Mouse (Mus musculus) 3134 (cell line): ENCODE measurements around the gene Ccdc86.

Experiments
- DNase-seq: peaks from one replicate; pipeline ENCODE4 v3.0.0-alpha.2; 2011; ENCODE audit warnings: low spot score; ENCODE audit not compliant: insufficient read length; ENCODE audit errors: extremely low read depth

Ccdc86 gene

DNA sequence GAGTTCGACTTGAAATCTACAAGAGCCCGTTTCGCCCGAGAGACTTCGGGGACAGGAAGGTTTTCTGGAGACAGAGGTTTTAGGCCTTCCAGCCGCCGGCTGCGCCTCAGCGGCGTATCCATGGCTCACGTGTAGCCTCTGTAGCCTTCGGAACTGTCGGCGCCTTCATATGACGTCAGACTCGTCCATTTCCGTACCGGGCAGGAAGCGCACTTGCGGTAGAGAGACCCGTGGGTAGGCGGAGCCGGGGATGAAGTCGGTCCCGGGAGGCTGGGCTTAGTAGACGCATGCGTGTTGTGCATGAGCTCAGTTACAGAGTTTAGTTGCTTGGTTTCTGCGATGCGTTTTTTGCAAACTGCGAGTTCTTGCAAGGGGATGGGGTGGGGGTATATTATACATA, at the start of gene Ccdc86:
Gene Ccdc86, minus strand, starts transcription at position 155 of the 400 bp plus-strand sequence.
- DNase-seq = peak; percentile 92

- no peak for DNase-seq
These were observed 44.1 kb upstream of the Ccdc86 start, which contains the start of gene Ms4a15 for GRCm38 (mm10) chr19:10993150-10993549. Gene Ms4a15, minus strand, starts transcription at chr19:10993250.

GRCm38 (mm10) chr19:10991911-10992310, 42.8 kb upstream of the Ccdc86 start:
- DNase-seq = peak; percentile 3

GRCm38 (mm10) chr19:10990751-10991150, 41.7 kb upstream of the Ccdc86 start:
- no peak for DNase-seq

DNA sequence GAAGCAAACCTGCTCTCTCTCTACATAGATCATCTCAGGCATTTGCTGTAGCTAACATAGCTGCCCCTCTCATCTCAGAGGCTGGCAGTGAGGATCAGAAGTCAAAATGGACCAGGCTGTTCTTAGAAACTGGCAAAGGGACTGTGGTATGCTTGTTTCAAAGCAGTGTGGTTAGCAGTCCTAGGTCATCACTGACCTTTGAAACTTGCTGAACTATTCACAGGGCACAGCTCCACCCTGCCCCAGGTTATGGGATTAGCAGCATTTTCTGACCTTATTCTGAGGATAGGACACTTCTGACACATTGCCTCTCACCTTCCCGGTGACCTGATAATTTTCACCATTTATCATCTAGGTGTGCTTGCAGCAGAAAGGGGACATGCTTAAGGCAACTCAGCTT, 39.5 kb upstream of the Ccdc86 start:
- DNase-seq = no peak

DNA sequence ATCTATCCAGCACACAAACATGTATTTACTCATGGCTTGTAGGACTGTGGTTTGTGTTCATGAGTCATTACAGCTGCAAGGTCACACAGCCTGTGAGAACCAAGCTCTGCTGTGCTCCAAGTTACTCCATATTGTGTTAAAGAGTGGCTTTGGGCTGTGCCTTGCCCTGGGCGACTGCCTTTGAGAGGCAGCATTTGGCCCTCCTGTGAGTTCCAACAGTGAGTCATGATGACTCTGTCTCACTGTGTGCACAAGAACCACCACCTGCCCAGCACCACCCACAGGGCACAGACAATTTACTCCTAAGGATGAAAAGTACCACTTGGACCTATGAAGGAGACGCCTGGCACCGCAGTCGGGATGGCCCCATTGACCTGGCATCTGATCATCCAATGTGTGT, 36.8 kb upstream of the Ccdc86 start:
- peak; percentile 74 for DNase-seq

GRCm38 (mm10) chr19:10984551-10984950, 35.5 kb upstream of the Ccdc86 start:
- DNase-seq = peak; percentile 7

GRCm38 (mm10) chr19:10983146-10983545, 34.1 kb upstream of the Ccdc86 start:
- peak; percentile 16 for DNase-seq

DNA sequence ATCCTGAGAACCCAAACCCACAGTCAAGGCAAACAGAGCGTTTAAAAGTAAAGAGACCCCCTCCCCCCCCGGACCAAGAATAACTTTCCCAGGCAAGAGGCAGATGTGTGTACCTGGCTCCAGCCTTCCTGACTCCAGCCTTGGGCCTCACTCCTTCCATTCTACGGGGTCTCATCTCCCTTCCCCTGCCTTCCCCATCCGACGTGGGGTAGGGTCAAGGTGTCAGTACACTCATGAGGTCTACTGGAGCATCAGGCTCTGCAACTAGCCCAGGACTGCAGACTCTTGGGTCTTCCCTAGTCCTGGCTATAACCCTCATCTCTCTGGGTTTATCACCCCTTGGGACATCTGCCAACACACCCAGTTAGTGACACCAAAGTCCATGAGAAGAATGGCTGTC, 31.1 kb upstream of the Ccdc86 start:
- DNase-seq = no peak

DNA sequence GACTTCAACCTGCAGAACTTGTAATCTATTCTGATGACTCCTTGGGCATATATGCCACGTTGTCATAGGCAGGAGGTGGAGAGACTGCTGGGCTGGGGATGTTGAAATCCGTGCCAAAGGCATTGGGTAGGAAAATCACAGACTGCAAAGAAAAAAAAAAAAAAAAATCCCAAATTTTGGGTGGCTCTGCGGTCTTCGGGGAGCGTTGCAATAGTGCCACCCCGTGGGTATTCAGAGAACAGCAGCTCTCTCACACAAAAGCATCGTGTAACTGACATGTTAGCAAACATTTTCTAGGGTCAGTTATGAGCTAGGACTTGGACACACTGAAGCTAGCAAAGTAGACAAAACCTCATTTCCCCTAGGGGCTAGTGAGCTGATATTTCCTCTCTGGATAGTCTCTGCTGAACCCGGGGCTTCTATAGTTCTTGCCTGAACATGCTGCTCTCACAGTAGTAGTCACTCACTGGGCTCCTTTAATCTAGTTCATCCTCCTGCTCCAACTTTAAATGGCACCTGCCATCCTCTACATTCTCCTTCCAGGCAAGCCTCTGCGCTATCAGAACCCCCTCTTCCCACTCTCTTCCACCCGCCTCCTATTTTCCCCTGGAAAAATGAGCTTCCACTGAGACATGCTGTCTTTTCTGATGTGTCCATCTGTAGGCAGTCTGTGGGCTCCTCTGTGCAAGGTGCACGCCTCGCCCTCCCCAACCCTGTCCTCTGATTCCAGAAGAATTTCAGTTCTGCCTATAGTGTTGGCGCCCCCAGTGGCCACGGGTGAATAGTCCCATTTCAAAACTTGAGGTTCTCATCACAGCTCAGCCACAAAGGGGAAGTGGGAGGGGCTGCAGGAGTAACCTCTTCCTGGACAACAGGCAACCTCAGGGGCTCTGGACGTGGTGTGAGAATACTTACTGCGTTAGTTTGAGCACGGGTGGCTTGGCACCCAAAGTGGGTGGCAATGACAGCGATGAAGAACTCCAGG, 30.4 kb upstream of the Ccdc86 start:
- DNase-seq = peak; percentile 32

DNA sequence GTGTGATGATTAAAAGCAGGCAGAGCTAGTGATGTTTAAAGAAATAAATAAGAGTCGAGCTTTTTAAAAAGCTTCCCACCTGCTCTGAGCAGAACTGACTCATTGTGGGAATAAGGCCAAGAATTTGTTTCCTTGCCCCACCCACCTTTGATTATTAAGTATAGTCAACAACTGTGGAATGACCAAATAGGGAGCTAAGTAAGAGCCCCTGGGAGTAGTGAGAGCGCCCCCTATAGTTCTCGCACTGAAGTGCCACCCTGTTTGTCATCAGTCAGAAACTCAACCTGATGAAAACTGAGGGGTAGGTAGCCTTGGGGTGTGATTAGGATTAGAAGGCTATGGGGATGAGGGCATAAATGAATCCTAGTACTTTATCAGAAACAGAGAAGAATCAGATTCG, 27.3 kb upstream of the Ccdc86 start:
- no peak for DNase-seq

- DNase-seq = no peak
These were observed 26.1 kb upstream of the Ccdc86 start for GRCm38 (mm10) chr19:10975187-10975586.

- no peak for DNase-seq
These were observed 25.3 kb upstream of the Ccdc86 start, which contains the start of gene Ms4a10 for GRCm38 (mm10) chr19:10974238-10974865. Gene Ms4a10, minus strand, starts transcription at chr19:10974670.

DNA sequence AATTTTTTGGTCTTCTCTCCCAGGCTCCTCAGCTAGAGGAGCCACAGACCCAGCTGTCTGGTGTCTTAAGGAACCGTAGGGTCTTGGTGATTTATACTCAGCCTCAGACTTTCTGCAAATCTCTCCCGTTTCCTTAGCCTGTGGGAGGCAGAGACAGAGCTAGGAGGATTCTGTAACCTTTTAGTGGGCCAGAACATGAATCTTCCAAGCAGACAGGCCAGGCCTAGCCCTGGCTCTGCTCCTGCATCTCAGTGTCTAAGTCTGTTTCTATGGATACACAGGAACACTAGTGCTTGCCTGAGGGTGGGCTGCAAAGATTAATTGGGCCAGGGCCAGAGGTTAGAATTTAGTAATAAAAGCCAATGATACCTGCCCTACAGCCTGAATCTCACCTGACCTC, 24.1 kb upstream of the Ccdc86 start:
- DNase-seq = no peak

- DNase-seq = no peak
These were observed 23.6 kb upstream of the Ccdc86 start for GRCm38 (mm10) chr19:10972660-10973059.

- DNase-seq = no peak
These were observed 21.4 kb upstream of the Ccdc86 start for GRCm38 (mm10) chr19:10970457-10970856.

GRCm38 (mm10) chr19:10968578-10968977, 19.5 kb upstream of the Ccdc86 start:
- no peak for DNase-seq

GRCm38 (mm10) chr19:10965721-10966120, 16.7 kb upstream of the Ccdc86 start:
- DNase-seq = no peak

DNA sequence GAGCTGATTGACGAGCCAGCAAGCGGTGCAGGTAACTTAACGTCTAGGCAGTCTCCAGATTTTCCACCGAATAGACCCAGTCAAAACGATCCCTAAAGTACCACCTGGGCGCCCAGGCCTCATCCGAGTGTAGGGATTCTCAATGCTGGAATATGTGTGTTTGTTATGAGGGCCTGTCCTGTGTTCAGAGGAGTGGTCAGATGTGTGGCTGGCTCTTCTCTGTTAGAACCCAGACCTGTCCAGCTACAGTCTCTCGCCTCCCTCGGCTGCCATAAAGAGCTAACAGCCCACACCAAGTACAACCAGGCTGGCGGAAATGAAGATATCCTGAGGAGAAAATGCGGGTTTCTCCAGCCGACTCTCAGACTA, 10.9 kb upstream of the Ccdc86 start:
- no peak for DNase-seq

DNA sequence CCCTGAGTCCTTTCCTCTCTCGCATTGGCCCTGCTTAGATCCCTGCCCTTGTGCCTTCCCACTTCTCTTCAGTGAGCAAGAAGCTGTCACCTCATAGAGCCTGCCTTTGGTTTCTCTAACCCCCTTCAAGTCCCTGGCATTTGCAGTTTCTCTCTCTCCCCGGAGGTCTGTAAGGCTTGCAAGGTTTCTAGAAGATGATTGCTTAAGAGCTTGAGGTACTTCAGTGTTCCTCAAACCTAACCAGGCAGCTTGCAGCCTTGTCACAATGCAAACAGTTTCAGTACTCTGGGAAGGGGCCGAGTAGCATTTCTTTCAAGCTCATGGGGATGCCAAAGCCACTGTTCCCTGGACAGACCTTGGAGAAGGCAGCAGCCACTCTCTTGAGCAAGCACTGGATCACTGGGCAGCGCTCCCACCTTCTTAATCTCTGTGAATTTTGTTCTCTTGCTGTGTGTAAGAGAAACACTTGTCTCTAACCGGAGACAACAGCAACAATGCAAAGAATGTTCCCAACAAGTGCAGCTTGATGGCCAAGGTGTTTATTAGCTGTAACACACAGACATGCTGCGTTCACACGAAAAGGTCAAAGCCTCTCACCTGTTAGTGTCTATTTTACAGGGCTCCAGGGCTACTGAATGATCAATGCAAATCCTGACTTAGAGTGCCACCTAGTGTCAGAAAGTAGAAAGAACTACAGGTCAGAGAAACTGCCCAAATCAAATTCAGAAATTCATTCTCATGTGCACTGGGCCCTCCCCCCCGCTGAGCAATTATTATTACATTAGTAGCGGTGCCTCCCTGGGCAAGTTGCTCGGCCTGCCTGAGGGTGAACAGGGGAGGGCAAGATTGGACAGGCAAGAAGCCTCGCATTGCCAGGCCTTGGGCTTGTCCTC, 10.3 kb upstream of the Ccdc86 start:
- peak; percentile 21 for DNase-seq
